Mouse (Mus musculus): ENCODE data around the gene Dnah6. TPM values are rescaled to one million over a fixed set of nuclear protein-coding genes. Genes with fewer than 3 reads are reported as not detected.

Dnah6 gene
- polyA plus RNA-seq, 1 experiment from 2014 or later = 0.01 TPM

DNA sequence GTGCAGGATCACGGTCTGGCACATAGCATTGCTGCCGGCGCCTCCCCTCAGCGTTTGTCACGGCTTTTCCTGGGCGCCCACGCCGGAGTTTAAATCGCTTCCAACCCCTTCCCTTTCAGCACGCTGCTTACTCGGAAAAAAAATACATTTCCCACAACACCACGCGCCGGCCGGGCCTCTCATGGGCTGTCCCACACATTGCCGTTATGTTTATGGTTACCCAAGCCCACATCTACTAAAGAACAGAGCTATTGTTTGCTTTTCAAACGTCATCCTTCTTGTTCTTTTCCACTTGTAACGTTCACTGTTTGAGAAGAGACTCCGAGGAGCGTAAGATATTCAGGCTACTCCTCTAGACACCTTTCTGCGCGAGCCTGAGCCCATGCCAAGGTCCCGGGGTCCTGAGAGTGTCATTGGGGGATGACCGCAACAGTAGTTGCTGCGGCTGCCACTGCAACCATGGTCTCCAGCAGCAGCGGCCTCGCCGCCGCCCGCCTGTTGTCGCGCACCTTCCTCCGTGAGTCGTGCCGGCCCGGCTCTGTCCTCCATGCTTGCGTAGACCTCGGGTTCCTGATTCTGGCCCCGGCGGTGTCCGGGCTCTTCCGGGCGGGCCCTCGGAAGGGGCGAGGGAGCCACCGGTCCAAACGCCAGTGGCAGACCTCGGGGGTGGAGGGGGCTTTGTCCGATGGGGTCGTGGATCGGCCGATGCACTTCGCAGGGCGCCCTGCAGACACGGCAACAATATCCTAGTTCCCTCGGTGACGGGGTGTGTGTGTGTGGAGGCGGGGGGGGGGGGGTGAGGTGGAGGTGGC lies 27.0 kb upstream of the Dnah6 start, which contains the start of gene Suclg1:
TSS of gene Suclg1 (plus strand) at position 146 of the 812 bp plus-strand sequence.
- DNase-seq (ENCODE audit: low spot score) = peak; percentile 88
- Histone ChIP-seq H3K36me3 (peaks cover 4% of the 10 kb centered on the region; the same call in 1 of the 2 replicates), H3K4me1 (peaks cover 12% of the 10 kb centered on the region), H3K27ac (peak within 1 kb of the TSS; percentile 94), H3K27me3 (ENCODE audit: low read depth, poor library complexity, severe bottlenecking) (no peaks in the 10 kb centered on the region), H3K4me3 (peak within 1 kb of the TSS; percentile 97), H3K9me3 (replicated peaks) (no peaks in the 10 kb centered on the region)
- WGBS = under 1% methylated on average over 58 of the region's 58 CpGs

DNA sequence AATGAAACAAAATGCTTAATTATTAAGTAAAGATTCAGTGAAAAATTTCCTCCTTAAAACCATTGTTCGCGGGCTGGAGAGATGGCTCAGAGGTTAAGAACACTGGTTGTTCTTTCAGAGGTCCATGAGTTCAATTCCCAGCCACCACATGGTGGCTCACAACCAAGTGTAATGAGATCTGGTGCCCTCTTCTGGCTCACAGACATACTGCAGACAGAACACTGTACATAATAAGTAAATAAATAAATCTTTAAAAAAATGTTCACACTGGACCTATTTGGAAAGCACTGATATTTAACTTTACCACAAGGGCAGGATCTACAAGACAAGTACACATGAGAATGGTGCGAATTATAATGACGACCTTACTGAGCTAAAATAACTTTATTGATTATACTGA lies 26.0 kb upstream of the Dnah6 start:
- peak; percentile 43 for DNase-seq (ENCODE audit: low spot score)
- Histone ChIP-seq H3K27me3 (ENCODE audit: low read depth, poor library complexity, severe bottlenecking) (no peaks in the 10 kb centered on the region), H3K27ac (no peak overlapping the region), H3K4me1 (peaks cover 12% of the 10 kb centered on the region), H3K9me3 (replicated peaks) (no peaks in the 10 kb centered on the region), H3K36me3 (peaks cover 4% of the 10 kb centered on the region; the same call in 1 of the 2 replicates), H3K4me3 (peak overlapping the region; percentile 97)
- WGBS = 46% methylated on average over 4 of the region's 4 CpGs

DNA sequence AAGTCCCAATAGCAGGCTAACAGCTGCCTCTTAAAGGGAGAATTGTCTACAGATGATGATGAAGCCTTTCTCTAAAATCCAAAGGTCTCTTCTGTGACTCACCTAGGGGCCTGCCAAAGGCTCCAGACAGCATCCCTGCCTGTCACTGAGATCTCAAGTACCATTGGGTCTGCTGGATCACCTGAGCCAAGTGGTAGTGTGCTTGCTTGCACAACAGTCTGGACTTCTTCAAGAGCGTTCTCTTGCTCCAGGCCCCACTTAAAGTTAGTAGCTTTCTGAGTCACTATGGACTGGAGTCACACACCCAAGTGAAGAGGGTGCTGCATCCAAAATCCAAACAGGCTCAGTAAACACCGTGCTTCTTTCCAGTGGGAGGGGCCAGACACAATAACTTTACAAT lies 25.4 kb upstream of the Dnah6 start:
- Histone ChIP-seq H3K27ac (no peak overlapping the region), H3K9me3 (replicated peaks) (no peaks in the 10 kb centered on the region), H3K36me3 (no peaks in the 10 kb centered on the region), H3K27me3 (ENCODE audit: low read depth, poor library complexity, severe bottlenecking) (no peaks in the 10 kb centered on the region), H3K4me1 (peaks cover 12% of the 10 kb centered on the region), H3K4me3 (no peak overlapping the region)
- 78% methylated on average over 2 of the region's 2 CpGs for WGBS
- no peak for DNase-seq (ENCODE audit: low spot score)

DNA sequence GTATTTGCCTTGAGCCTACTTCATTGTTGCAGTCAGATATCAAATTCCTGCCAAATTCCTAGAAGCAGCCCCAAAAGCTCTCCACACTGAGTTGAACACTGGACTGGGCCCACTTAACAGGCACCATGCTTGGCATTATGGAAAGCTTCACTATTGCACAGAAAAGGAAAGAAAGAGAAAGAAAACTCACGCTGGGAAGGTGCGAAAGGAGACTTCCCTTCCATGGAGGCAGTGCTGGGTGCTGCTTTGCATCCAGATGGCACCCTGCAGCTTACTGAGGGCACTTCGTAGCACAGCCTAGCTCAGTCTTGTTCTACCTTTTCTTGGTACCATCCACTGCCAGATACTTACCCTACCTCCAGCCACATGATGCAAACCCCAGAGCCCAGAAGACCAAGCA lies 14.2 kb upstream of the Dnah6 start:
- no peaks in the 10 kb centered on the region for H3K36me3 ChIP-seq
- no peak overlapping the region for H3K27ac ChIP-seq
- WGBS = 73% methylated on average over 3 of the region's 3 CpGs
- H3K4me1 ChIP-seq = no peaks in the 10 kb centered on the region
- DNase-seq (ENCODE audit: low spot score) = no peak
- H3K4me3 ChIP-seq = no peak overlapping the region
- H3K27me3 ChIP-seq (ENCODE audit: low read depth, poor library complexity, severe bottlenecking) = no peaks in the 10 kb centered on the region
- no peaks in the 10 kb centered on the region for H3K9me3 ChIP-seq (replicated peaks)

DNA sequence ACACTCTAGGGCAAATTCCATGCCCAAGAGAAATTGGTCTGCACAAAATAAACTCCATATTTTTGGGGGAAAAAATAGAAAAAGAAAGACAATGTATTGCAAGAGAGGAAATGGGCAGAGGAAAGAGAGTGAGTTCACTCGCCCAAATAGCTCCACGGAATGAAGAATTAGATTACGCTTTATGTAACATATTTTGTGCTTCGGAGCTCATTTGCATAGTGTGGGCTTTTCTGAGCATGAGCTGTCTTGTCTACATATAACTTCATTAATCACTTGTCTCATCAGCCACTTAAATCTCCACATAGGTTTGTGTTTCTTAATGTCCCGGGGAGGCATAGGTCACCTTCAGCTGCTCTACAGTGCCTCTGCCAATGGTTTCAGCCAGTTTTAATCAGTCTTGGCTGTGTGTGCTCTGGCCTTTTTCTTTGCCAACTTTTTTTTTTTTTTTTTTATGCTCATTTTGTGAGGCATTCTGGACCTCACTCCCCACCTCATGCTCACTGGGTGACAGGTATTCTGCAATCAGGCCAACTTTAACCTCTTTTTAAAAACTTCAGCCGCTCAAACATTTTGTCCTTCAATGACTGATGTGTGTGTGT lies 12.9 kb upstream of the Dnah6 start:
- no peaks in the 10 kb centered on the region for H3K9me3 ChIP-seq (replicated peaks)
- H3K36me3 ChIP-seq = no peaks in the 10 kb centered on the region
- H3K4me3 ChIP-seq = no peak overlapping the region
- no peak for DNase-seq (ENCODE audit: low spot score)
- 89% methylated on average over 6 of the region's 6 CpGs for WGBS
- H3K27ac ChIP-seq = no peak overlapping the region
- H3K27me3 ChIP-seq (ENCODE audit: low read depth, poor library complexity, severe bottlenecking) = no peaks in the 10 kb centered on the region
- H3K4me1 ChIP-seq = no peaks in the 10 kb centered on the region

DNA sequence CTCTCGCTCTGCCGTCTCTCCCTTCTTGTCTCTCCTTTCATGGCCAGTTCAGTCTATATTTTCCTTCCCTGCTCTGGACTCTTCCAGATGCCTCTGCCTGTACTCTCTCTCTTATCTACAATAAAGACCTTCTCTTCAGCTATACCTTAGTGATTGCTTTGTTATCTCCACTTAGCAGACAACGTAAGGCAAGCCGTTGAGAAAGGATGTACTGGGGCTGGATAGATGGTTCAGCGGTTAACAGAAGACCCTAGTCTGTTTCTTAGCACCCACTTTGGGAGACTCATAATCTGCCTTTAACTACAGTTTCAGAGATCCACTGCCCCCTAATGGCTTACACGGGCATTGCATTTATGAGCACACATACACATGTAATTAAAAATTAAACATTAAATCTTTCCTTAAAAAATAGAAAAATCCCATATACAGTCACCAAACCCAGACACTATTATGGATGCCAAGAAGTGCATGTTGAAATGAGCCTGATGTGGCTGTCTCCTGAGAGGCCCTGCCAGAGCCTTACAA lies 11.8 kb upstream of the Dnah6 start:
- no peak for DNase-seq (ENCODE audit: low spot score)
- H3K27me3 ChIP-seq (ENCODE audit: low read depth, poor library complexity, severe bottlenecking) = no peaks in the 10 kb centered on the region
- no peaks in the 10 kb centered on the region for H3K9me3 ChIP-seq (replicated peaks)
- 94% methylated on average over 6 of the region's 6 CpGs for WGBS
- H3K27ac ChIP-seq = no peak overlapping the region
- no peak overlapping the region for H3K4me3 ChIP-seq
- peaks cover 10% of the 10 kb centered on the region for H3K4me1 ChIP-seq
- H3K36me3 ChIP-seq = no peaks in the 10 kb centered on the region

DNA sequence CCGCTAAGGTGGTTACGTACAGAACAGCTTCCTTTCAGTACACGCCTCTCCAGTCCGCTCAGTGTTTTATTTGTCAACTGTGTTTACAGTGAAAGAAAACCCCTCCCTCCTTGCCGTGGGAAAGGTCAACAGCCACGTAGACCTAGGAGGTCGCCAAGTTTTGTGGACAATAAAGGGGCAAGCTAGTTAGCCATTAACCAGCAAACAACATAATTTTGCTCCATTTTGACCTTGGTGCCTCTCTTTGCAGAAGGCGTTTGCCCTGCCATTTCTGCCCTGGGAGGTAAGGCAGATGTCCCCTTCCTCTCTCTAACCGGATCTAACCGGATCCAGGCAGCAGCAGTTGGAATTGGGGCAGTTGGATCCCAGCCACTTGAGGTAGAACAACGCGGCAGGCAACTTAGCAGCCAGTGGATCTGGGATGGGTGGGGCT lies 10.7 kb upstream of the Dnah6 start:
- Histone ChIP-seq H3K36me3 (no peaks in the 10 kb centered on the region), H3K4me3 (no peak overlapping the region), H3K4me1 (peaks cover 10% of the 10 kb centered on the region), H3K9me3 (replicated peaks) (no peaks in the 10 kb centered on the region), H3K27ac (no peak overlapping the region), H3K27me3 (ENCODE audit: low read depth, poor library complexity, severe bottlenecking) (no peaks in the 10 kb centered on the region)
- DNase-seq (ENCODE audit: low spot score) = no peak
- WGBS = 90% methylated on average over 12 of the region's 12 CpGs

DNA sequence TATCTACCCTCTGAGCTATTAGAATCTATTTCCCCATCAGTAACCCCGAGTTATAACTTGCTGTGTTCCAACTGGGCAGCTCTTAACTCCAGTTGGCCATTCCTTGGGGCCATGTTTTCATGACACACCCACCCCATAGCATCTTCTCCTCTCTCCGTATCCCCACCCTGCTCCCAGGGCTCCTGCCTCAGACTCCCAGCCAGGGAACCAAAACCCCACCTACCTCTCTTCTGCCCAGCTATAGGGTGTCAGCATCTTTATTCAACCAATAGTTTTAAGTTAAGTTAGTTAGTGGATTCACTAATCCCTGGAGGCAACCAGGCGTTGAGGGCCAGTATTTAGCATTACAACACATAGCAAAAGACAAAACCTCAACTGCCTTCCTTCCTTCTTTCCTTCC lies 7.4 kb upstream of the Dnah6 start:
- no peaks in the 10 kb centered on the region for H3K9me3 ChIP-seq (replicated peaks)
- no peak overlapping the region for H3K4me3 ChIP-seq
- H3K36me3 ChIP-seq = no peaks in the 10 kb centered on the region
- H3K27me3 ChIP-seq (ENCODE audit: low read depth, poor library complexity, severe bottlenecking) = no peaks in the 10 kb centered on the region
- WGBS = 80% methylated on average over 3 of the region's 3 CpGs
- H3K27ac ChIP-seq = peak overlapping the region; percentile 87
- no peak for DNase-seq (ENCODE audit: low spot score)
- peaks cover 10% of the 10 kb centered on the region for H3K4me1 ChIP-seq

DNA sequence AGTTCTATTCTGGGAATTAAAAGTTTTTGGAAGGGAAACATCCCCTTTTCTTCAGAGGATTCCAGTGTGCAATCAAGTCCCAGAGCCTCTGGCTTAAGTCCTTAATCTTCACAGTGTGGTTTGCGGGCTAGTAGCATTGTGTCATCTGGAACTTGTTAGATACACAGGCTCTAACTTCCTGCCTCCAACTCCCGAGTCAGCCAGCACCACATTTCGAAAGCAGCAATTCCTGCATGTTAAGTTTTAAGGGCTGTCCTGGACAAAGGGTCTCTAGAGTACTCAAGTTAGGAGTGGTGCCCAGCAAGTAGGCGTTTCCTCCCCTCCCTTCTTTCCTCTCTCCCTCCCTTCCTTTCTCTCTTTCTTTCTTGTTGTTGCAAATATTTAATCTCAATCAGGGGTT lies 7.0 kb upstream of the Dnah6 start:
- Histone ChIP-seq H3K27ac (peak overlapping the region; percentile 87), H3K9me3 (replicated peaks) (no peaks in the 10 kb centered on the region), H3K4me1 (peaks cover 12% of the 10 kb centered on the region), H3K36me3 (no peaks in the 10 kb centered on the region), H3K4me3 (no peak overlapping the region), H3K27me3 (ENCODE audit: low read depth, poor library complexity, severe bottlenecking) (no peaks in the 10 kb centered on the region)
- 12% methylated on average over 4 of the region's 4 CpGs for WGBS
- peak; percentile 47 for DNase-seq (ENCODE audit: low spot score)

DNA sequence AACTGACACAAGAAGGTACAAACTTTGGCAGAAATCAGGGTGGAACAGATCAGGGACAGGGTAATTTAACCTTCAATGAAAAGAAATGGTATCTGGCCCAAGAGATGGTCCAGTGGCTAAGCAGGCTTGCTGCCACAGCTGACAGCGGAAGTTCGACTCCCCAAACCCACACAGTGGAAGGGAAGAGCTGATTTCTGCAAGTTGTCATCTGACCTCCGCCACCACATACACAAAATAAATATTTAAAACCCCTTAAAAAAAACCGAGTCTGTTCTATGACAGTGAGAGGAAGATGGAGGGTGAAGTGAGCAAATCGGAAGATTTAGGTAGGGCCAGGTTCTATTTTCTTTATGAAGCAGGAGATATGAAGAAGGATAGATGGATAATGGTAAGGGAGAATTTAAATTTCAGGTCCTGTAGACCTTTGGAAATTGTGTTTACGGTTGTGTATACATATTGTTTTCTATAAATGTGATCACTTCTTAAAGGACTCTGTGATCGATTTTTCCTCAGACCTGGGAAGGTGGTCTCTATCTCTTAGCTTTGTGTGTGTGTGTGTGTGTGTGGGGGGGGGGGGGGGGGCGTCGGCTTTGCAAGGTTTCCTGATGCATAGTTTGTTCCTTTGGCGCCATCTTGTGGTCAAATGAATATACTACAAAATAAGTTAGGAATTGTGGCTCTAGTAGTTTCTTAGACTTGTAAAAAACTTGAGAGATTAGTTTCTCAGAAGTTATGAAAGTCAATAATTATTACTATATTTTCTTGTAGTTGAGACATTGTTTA lies 6.1 kb upstream of the Dnah6 start:
- H3K27me3 ChIP-seq (ENCODE audit: low read depth, poor library complexity, severe bottlenecking) = no peaks in the 10 kb centered on the region
- H3K9me3 ChIP-seq (replicated peaks) = no peaks in the 10 kb centered on the region
- no peak overlapping the region for H3K27ac ChIP-seq
- DNase-seq (ENCODE audit: low spot score) = peak; percentile 43
- 47% methylated on average over 10 of the region's 10 CpGs for WGBS
- no peaks in the 10 kb centered on the region for H3K36me3 ChIP-seq
- H3K4me3 ChIP-seq = no peak overlapping the region
- H3K4me1 ChIP-seq = peaks cover 20% of the 10 kb centered on the region

DNA sequence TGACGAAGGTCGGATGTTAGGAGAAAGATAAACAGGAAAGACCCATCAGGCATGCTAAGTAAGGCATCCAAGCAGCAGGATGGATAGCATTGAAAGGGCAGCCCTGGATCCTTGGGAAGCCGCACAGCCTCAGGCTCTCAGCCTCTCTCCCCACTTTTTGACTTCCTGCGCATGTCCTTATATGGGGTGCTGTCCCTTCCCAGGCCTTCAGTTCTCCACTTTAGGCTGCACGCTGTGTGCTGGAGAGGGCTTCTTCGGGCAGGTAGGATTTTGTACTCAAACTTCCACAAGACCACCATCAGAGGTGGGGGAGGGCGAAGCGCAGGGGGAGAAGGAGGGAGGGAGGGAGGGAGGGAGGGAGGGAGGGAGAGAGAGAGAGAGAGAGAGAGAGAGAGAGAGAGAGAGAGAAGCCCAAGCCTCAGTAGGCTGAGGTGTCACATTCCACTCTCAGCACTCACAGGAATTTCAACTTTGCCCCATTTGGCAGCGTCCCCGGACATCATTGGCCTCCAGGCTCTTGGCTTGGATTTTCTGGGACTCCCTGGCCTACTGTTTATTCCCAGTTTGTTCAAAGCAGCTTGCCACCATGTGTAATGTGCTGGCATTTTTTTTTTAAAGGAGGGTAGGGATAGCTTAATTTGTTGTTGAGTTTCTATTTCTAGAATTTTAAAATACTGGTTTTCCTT lies 1.5 kb upstream of the Dnah6 start:
- peak; percentile 57 for DNase-seq (ENCODE audit: low spot score)
- Histone ChIP-seq H3K9me3 (replicated peaks) (no peaks in the 10 kb centered on the region), H3K36me3 (no peaks in the 10 kb centered on the region), H3K27me3 (ENCODE audit: low read depth, poor library complexity, severe bottlenecking) (no peaks in the 10 kb centered on the region), H3K4me3 (peak overlapping the region; percentile 27), H3K27ac (peak overlapping the region; percentile 69), H3K4me1 (peaks cover 20% of the 10 kb centered on the region)
- WGBS = 7% methylated on average over 10 of the region's 10 CpGs

DNA sequence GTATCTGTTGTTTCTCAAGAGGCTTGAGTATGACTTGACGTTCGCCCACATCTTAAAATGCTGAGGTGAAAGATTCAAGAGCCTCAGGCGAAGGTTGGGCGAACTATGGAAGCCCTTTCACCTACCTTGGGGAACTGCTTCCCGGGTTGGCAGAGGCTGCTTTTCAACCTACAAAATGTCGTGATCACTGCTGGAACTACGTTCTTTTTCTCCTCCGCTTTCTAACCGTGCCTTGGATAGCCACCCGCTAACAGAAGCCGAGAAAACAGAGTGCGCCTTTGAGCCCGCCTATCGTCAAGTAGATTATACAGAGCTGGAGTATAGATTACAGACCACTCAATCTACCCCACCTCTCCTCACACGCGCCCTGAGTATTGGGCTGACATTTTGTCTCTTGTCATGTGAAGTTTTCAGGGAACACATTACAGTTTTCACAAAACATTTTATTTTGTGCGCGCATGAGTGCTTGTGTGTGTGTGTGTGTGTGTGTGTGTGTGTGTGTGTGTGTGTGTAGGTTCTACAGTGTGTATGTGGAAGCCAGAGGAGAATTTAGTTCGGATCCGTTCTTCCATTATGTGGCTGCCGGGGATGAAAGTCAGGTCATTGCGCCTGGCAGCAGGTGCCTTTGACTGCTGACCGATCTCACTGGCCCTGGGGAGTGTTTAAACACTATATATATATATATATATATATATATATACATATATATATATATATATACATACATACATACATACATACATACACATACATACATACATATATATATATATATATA lies 696 bp upstream of the Dnah6 start:
- peak overlapping the region; percentile 44 for H3K27ac ChIP-seq
- no peaks in the 10 kb centered on the region for H3K36me3 ChIP-seq
- no peak for DNase-seq (ENCODE audit: low spot score)
- peaks cover 20% of the 10 kb centered on the region for H3K4me1 ChIP-seq
- H3K4me3 ChIP-seq = peak overlapping the region; percentile 46
- H3K9me3 ChIP-seq (replicated peaks) = no peaks in the 10 kb centered on the region
- no peaks in the 10 kb centered on the region for H3K27me3 ChIP-seq (ENCODE audit: low read depth, poor library complexity, severe bottlenecking)
- WGBS = 29% methylated on average over 23 of the region's 23 CpGs
